Mouse (Mus musculus): ENCODE results near the gene Leng9. TPM values are rescaled to one million over a fixed set of nuclear protein-coding genes. Genes with fewer than 3 reads are reported as not detected.

The Leng9 gene
- polyA plus RNA-seq, 1 experiment from 2014 or later, result 4.3 TPM

DNA sequence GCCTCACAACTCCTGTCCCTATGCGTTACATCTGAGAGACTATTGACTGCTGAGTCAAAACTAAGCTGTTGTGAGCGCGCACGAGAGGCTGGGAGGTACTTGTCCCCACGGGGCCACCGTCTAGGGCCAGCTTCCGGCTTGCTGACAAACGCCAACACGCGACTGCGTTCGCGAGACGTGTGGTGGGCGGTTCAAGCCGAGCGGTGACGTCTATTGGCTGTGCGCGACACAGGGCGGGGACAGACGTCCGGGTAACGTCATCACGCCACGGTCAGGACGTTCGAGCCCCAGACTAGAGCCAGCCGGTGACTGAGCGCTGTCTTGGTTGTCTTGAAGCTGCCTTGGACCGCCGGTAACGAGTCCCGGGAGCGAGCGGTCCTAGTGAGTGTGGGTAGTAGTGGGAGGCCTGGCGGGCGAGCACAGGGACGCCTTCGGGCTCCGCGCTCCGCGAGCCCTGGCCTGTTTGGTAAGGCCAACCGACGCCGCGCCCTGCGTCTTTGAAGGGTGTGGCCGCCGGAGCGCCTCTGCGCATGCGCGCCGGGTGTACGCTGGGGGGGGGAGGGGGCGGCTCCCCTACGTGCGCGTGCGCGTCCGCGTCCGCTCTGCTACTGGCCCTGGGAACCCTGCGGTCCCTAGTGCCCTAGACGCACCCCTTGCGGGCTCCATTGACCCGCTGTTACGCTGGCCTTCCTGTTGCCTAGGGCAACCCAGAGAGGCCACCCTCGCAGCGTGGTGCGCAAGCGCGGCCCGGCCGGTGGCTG is 13.2 kb downstream of the Leng9 start, which contains the start of gene Leng8:
Leng8 (plus strand) TSS at position 269 of the 761 bp plus-strand sequence.
- H3K27ac ChIP-seq (ENCODE audit: low read length), result peak within 1 kb of the TSS; percentile 96
- peaks cover 34% of the 10 kb centered on the region for H3K36me3 ChIP-seq (ENCODE audit: insufficient read depth, low read length)
- 0% methylated on average over 74 of the region's 78 CpGs for WGBS
- peak; percentile 99 for ATAC-seq (ENCODE audit: low FRiP score, low TSS enrichment)
- H3K27me3 ChIP-seq (ENCODE audit: insufficient read depth, low read length), result no peaks in the 10 kb centered on the region
- peak within 1 kb of the TSS; percentile 85 for H3K4me2 ChIP-seq (replicated peaks; ENCODE audit: low read depth, low read length)
- peaks cover 11% of the 10 kb centered on the region for H3K4me1 ChIP-seq (ENCODE audit: insufficient read depth, low read length)
- H3K9me3 ChIP-seq (ENCODE audit: low read length), result no peaks in the 10 kb centered on the region
- peak within 1 kb of the TSS; percentile 95 for H3K9ac ChIP-seq (replicated peaks; ENCODE audit: low read length)
- H3K4me3 ChIP-seq (ENCODE audit: low read length), result peak within 1 kb of the TSS; percentile 86

DNA sequence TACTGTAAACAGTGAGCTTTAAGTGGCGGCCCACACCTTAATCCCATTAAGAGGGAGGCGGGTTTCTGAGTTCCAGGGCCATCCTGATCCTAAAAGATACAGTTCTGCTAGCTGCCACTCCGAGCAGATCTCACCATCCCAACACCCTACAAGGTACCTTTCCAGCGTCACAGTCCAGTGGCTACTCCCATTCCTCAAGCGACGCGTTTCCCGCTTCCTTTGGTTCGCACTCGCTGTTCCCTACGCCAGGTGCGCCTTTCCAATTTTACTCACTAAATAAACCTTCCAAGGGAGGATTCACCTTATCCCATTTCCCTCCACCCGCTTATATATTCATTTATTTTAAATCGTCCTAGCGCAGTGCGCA is 13.8 kb downstream of the Leng9 start:
- Histone ChIP-seq H3K27me3 (ENCODE audit: insufficient read depth, low read length) (no peaks in the 10 kb centered on the region), H3K4me2 (replicated peaks; ENCODE audit: low read depth, low read length) (peak overlapping the region; percentile 84), H3K4me1 (ENCODE audit: insufficient read depth, low read length) (peaks cover 11% of the 10 kb centered on the region), H3K27ac (ENCODE audit: low read length) (peak overlapping the region; percentile 64; the same call in 1 of the 2 replicates), H3K4me3 (ENCODE audit: low read length) (peak overlapping the region; percentile 86), H3K9ac (replicated peaks; ENCODE audit: low read length) (peak overlapping the region; percentile 76), H3K36me3 (ENCODE audit: insufficient read depth, low read length) (peaks cover 29% of the 10 kb centered on the region), H3K9me3 (ENCODE audit: low read length) (no peaks in the 10 kb centered on the region)
- peak; percentile 37 for ATAC-seq (ENCODE audit: low FRiP score, low TSS enrichment)
- WGBS, result under 1% methylated on average over 16 of the region's 16 CpGs

DNA sequence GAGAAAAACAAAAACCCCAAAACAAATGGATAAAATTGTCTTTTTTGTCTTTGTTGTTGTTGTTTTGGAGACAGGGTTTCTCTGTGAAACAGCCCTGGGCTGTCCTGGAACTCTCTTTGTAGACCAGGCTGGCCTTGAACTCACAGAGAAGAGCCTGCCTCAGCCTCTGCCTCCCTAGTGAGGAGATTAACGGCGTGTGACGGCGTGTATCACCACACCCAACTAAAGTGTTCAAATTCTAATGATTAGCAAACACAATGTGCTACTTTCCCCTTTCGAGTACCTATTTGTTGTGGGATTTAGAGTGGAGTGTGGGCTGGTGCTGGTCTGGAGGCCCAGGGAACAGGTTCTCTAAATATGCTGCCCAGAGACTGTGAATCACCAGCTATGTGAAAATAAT is 15.3 kb downstream of the Leng9 start:
- Histone ChIP-seq H3K9me3 (ENCODE audit: low read length) (no peaks in the 10 kb centered on the region), H3K4me3 (ENCODE audit: low read length) (no peak overlapping the region), H3K9ac (replicated peaks; ENCODE audit: low read length) (no peak overlapping the region), H3K4me1 (ENCODE audit: insufficient read depth, low read length) (peaks cover 11% of the 10 kb centered on the region), H3K4me2 (replicated peaks; ENCODE audit: low read depth, low read length) (no peak overlapping the region), H3K27me3 (ENCODE audit: insufficient read depth, low read length) (no peaks in the 10 kb centered on the region), H3K27ac (ENCODE audit: low read length) (no peak overlapping the region), H3K36me3 (ENCODE audit: insufficient read depth, low read length) (peaks cover 15% of the 10 kb centered on the region)
- no peak for ATAC-seq (ENCODE audit: low FRiP score, low TSS enrichment)
- WGBS, result 85% methylated on average over 5 of the region's 5 CpGs

DNA sequence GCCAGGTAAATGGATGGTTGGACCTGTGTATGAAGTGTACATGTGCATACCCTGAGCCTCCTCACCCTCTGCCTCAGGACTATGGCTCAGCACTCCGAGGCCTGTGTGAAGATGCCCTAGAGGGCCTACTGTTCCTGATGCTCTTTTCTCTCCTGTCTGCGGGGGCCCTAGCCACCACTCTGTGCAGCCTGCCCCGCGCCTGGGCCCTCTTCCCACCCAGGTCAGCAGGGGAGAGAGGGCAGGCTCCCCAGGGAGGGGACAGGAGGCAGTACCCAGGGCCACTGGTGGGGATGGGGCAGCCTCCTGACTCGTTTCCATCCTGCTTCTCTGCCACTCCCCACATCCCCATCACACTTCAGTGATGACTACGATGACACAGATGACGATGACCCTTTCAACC is 17.2 kb downstream of the Leng9 start:
- Histone ChIP-seq H3K4me3 (ENCODE audit: low read length) (no peak overlapping the region), H3K4me1 (ENCODE audit: insufficient read depth, low read length) (peaks cover 3% of the 10 kb centered on the region), H3K27me3 (ENCODE audit: insufficient read depth, low read length) (no peaks in the 10 kb centered on the region), H3K9ac (replicated peaks; ENCODE audit: low read length) (no peak overlapping the region), H3K27ac (ENCODE audit: low read length) (no peak overlapping the region), H3K36me3 (ENCODE audit: insufficient read depth, low read length) (no peaks in the 10 kb centered on the region), H3K4me2 (replicated peaks; ENCODE audit: low read depth, low read length) (no peak overlapping the region), H3K9me3 (ENCODE audit: low read length) (no peaks in the 10 kb centered on the region)
- no peak for ATAC-seq (ENCODE audit: low FRiP score, low TSS enrichment)
- WGBS, result 76% methylated on average over 7 of the region's 7 CpGs

DNA sequence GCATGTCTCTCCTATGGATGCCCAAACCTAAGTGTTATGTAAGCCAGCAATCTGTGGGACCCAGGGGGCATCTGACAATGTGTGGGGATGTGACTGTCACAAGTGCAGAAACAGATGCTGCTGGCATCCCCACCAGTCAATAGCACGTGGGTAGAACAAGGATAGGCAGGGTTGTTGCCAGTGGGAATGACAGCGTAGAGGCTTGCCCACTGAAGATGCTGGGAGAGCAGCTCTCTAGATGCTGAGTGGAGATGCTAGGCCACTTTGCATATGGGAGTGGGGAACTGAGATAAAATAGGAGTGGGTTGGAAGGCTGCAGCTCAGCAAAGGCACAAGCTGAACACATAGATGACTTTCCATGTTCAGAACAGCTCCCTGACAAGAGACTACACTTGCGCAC is 17.6 kb downstream of the Leng9 start:
- H3K27me3 ChIP-seq (ENCODE audit: insufficient read depth, low read length), result no peaks in the 10 kb centered on the region
- no peak for ATAC-seq (ENCODE audit: low FRiP score, low TSS enrichment)
- WGBS, result 88% methylated on average over 3 of the region's 3 CpGs

DNA sequence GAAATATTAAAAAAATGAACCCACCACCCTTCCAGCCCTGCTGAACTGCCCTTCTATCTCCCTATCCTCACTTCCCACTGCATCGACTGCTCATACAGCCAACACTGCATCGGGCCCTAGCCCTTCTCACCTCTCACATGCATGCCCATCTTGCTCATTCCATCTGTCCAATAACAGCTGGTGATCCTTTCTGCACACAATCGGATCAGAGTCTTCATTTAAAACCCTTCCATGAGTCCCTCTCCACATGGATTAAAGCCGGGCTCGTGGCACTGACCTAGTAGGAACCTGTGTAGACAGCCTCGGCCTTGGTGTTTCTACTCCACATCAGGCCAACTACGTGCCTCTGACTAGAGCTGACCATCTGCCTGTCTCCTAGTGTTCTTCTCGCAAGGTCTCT is 18.2 kb downstream of the Leng9 start:
- Histone ChIP-seq H3K27me3 (ENCODE audit: insufficient read depth, low read length) (no peaks in the 10 kb centered on the region), H3K4me1 (ENCODE audit: insufficient read depth, low read length) (no peaks in the 10 kb centered on the region), H3K9ac (replicated peaks; ENCODE audit: low read length) (no peak overlapping the region), H3K27ac (ENCODE audit: low read length) (no peak overlapping the region), H3K4me3 (ENCODE audit: low read length) (no peak overlapping the region), H3K4me2 (replicated peaks; ENCODE audit: low read depth, low read length) (no peak overlapping the region), H3K9me3 (ENCODE audit: low read length) (no peaks in the 10 kb centered on the region), H3K36me3 (ENCODE audit: insufficient read depth, low read length) (no peaks in the 10 kb centered on the region)
- WGBS, result 96% methylated on average over 8 of the region's 8 CpGs
- no peak for ATAC-seq (ENCODE audit: low FRiP score, low TSS enrichment)

More for the DNA sequence above, 17.6 kb downstream of the Leng9 start:
- Histone ChIP-seq H3K9me3 (ENCODE audit: low read length) (no peaks in the 10 kb centered on the region), H3K4me3 (ENCODE audit: low read length) (no peak overlapping the region), H3K4me1 (ENCODE audit: insufficient read depth, low read length) (no peaks in the 10 kb centered on the region), H3K4me2 (replicated peaks; ENCODE audit: low read depth, low read length) (no peak overlapping the region), H3K36me3 (ENCODE audit: insufficient read depth, low read length) (no peaks in the 10 kb centered on the region), H3K9ac (replicated peaks; ENCODE audit: low read length) (no peak overlapping the region), H3K27ac (ENCODE audit: low read length) (no peak overlapping the region)

DNA sequence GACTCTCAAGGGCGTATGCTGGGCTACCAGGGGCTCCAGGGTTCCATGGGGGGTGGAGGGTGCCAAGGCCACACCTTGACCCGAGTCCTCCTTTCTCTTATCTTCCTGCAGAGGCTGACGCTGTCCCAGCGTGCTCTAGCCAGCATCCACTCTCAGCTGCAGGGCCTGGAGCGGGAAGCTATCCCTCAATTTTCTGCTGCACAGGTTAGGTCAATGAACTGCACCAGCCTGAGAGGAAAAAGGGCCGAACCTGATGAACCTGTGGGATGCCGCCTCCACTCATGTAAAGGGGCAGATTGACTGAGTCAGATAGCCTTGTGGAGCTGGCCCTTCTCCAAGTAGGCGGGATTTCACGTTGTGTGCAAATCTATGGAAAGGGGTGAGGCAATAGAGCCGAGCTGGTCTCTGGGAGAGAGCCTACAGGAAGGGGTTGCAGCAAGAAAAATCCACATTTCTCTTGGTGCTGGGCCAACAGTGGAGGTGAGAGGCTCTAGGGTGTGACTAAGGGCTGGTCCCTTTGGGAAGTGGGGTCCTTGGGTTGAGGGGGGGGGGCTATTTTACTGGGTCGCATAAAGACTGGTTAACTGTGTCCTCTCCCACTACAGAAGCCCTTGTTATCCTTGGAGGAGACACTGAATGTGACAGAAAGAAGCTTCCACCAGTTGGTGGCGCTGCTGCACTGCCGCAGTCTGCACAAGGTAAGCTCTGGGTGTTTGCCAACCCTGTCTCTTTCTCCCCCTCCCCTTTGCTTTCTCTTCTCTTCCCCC is 19.3 kb downstream of the Leng9 start:
- WGBS, result 39% methylated on average over 13 of the region's 13 CpGs

DNA sequence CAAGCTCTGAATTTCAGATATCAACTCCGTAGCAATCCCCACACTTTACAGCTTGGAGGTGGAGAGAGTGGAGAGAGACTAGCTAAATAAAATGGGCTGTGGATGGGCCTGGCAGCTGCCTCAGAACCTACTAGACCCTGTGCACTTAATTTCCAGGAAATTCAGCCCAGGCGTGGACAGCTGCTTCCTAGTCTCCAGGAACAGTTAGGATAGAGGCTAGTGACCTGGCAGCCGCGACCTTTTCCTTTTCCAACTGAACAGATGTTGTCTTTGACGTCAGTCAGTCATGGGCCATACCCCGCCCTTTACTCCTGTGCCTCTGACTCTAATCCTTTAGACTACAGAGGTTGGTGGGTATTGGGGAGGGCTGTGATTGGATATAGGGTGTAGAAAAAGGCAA is 21.3 kb downstream of the Leng9 start:
- WGBS, result 56% methylated on average over 6 of the region's 6 CpGs
- no peak overlapping the region for H3K4me3 ChIP-seq (ENCODE audit: low read length)
- peaks cover 9% of the 10 kb centered on the region for H3K4me1 ChIP-seq (ENCODE audit: insufficient read depth, low read length)
- H3K36me3 ChIP-seq (ENCODE audit: insufficient read depth, low read length), result no peaks in the 10 kb centered on the region
- ATAC-seq (ENCODE audit: low FRiP score, low TSS enrichment), result no peak
- no peak overlapping the region for H3K27ac ChIP-seq (ENCODE audit: low read length)
- no peaks in the 10 kb centered on the region for H3K9me3 ChIP-seq (ENCODE audit: low read length)
- no peak overlapping the region for H3K4me2 ChIP-seq (replicated peaks; ENCODE audit: low read depth, low read length)
- no peaks in the 10 kb centered on the region for H3K27me3 ChIP-seq (ENCODE audit: insufficient read depth, low read length)
- H3K9ac ChIP-seq (replicated peaks; ENCODE audit: low read length), result no peak overlapping the region

More for the DNA sequence above, 19.3 kb downstream of the Leng9 start:
- Histone ChIP-seq H3K9ac (replicated peaks; ENCODE audit: low read length) (no peak overlapping the region; the same call in 1 of the 2 replicates), H3K27ac (ENCODE audit: low read length) (no peak overlapping the region), H3K4me3 (ENCODE audit: low read length) (no peak overlapping the region), H3K4me1 (ENCODE audit: insufficient read depth, low read length) (no peaks in the 10 kb centered on the region), H3K9me3 (ENCODE audit: low read length) (no peaks in the 10 kb centered on the region), H3K27me3 (ENCODE audit: insufficient read depth, low read length) (no peaks in the 10 kb centered on the region), H3K4me2 (replicated peaks; ENCODE audit: low read depth, low read length) (peak overlapping the region; percentile 5; the same call in 1 of the 2 replicates), H3K36me3 (ENCODE audit: insufficient read depth, low read length) (no peaks in the 10 kb centered on the region)
- ATAC-seq (ENCODE audit: low FRiP score, low TSS enrichment), result peak; percentile 52

DNA sequence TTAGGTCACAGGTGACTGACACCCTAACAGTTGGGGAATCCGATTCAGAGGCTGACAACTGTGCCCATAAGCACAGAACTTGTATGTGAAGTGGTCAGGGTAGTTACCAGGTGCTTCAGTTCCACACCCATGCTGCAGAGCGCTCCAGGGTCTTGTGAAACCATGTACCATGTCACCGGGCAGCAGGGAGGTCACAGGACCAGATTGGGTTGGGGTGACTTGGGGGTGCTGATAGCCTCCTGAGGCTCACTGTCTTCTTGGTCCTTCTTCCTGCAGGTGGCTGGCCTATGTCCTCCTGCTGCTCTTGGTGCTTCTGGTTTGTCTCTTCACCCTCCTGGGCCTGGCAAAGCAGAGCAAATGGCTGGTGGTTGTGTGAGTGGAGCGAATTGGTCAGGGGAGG is 22.3 kb downstream of the Leng9 start:
- no peak overlapping the region for H3K4me2 ChIP-seq (replicated peaks; ENCODE audit: low read depth, low read length)
- H3K4me1 ChIP-seq (ENCODE audit: insufficient read depth, low read length), result peaks cover 9% of the 10 kb centered on the region
- 84% methylated on average over 4 of the region's 4 CpGs for WGBS
- H3K27me3 ChIP-seq (ENCODE audit: insufficient read depth, low read length), result no peaks in the 10 kb centered on the region
- ATAC-seq (ENCODE audit: low FRiP score, low TSS enrichment), result no peak
- H3K27ac ChIP-seq (ENCODE audit: low read length), result no peak overlapping the region
- no peak overlapping the region for H3K9ac ChIP-seq (replicated peaks; ENCODE audit: low read length)
- no peaks in the 10 kb centered on the region for H3K9me3 ChIP-seq (ENCODE audit: low read length)
- no peak overlapping the region for H3K4me3 ChIP-seq (ENCODE audit: low read length)
- H3K36me3 ChIP-seq (ENCODE audit: insufficient read depth, low read length), result no peaks in the 10 kb centered on the region
